Mouse (Mus musculus) T-cell, adult 66 days (primary cell): ENCODE measurements around the gene Tmprss9. TPM values are rescaled to one million over a fixed set of nuclear protein-coding genes. Genes with fewer than 3 reads are reported as not detected.

Experiments used
- total RNA-seq, 2 experiments: library from RNA; stranded (reverse); gene quantifications; 3 replicates in 1 of 2; 4 replicates in 1 of 2; pipeline ENCODE4 v1.2.4; 2023

Gene Tmprss9
- not detected for total RNA-seq

GRCm38 (mm10) chr10:80871581-80871980 lies at the start of gene Tmprss9:
Gene Tmprss9, plus strand, starts transcription at chr10:80871848.

DNA sequence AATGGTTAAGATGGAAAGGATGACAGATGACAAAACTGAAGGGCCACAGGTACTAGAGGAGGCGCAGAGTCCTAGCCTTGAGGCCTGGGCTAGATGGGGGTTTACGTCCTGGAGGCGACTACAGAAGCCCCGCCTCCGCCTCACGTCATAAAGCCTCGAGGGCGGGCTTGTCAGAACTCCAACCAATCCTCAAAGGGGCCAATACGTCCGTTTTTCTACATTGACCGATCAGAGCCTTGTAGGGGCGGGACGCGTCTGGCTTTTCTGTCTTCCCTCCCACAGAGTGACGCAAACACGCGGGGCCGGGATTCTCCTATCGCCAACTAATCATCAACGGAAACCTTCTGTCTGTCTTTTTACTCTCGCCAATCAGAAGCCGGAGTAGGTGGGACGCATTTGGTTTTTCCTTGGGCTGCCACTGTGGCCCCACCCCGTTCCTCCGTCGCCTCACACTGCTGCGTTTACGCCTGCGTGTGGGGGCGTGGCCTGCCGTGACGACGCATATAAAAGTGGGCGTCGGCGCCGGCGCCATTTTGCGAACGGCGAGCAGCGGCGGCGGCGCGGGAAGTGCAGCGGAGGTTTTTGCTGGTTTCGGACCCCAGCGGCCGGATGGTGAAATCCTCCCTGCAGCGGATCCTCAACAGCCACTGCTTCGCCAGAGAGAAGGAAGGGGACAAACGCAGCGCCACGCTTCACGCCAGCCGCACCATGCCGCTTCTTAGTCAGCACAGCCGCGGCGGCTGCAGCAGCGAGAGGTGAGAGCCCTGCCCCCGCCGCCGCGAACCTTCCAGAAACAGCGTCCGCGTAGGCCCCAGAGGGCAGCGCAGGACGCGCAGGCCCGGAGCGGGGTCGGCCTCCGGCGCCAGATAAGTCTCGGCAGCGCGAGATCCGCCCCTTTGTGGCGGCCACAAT lies 45.2 kb upstream of the Tmprss9 start, which contains the start of gene Oaz1:
TSS of gene Oaz1 (plus strand) at position 506 of the 912 bp plus-strand sequence.

GRCm38 (mm10) chr10:80843931-80844547 lies 27.6 kb upstream of the Tmprss9 start, which contains the start of gene Lingo3:
Gene Lingo3, minus strand, starts transcription at chr10:80844039.

DNA sequence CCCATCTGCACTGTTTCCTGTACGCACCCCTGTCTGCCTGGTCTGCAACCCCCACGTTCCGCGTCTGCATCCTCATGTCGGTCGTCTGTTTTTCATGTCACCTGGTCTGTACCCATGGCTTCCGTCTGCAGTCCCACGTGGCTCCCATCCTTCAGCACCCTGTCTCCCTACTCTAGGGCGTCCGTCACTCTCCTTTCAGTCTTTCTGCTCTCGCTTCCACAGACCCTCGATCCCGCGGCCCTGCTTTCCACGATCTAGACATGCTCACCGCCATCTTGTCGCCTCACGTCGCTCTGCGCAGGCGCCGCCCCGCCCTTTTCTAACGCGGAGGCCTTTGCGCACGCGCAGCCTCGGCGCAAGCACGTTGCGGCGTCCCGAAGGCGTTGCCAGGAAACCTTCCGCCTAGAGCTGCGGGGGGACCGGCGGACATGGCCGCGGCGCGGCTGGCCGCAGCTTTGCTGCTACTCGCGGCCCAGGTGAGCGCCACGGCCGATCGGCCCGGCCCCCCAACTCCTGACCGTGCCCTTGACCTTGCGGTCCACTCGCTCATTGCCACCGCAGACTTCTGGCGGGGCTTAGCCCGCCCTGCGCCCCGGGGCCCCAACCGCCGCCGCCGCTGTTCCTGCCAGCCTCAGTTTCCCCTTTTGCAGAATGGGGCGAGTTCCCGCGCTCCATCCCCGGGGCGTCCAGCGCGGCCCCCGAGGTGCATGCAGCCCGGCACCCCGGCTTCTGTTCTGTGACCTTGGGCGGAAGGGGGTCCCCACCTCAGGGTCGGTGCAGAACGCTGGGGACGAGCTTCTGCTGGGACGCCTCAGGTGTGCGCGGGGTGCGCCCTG lies 16.5 kb upstream of the Tmprss9 start, which contains the start of the genes Lsm7 and Sppl2b:
TSS of gene Lsm7 (minus strand) at position 297 of the 836 bp plus-strand sequence.
TSS of gene Sppl2b (plus strand) at position 363 of the 836 bp plus-strand sequence.

DNA sequence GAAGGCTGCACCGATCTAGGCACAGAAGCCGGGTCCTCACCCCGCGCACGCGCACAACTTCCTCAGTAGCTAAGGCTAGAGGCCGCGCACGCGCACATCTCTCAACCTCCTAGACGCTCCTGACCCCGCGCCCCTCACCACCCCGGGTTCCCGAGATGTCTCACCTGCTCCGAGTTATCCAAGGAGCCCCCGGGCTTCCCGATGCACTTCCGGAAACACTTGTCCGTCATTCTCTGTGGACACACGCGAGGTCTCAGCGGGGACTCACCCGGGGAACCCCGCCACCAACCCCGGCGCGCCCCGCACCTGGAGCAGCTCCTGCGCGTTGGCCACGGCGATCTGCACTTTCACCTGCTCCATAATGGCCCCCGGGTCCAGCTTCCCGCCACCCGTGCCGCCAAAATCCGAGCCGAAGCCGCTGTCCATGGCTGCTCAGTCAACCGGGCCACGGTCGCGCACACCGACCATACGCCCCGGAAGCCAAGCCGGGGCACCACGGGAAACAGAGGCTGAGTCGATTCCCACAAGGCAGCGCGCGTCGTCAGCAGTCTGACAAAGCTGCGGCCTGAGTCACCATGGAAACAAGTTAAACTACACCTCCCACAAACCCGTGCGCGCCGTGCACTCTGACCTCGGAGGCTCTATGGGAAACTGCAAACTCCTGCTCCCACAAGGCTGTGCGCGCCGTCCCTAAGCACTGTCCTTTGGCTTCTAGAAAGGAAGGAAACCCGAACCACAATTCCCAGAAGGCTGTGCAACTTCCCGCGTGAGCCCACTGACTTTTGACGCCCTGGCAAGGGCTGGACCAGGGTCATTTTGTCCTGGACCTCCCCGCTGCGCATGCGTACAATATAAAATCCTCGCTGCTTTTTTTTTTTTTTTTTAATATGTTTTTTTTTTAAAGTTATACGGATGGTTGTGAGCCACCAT lies 28.9 kb downstream of the Tmprss9 start, which contains the start of gene Timm13:
TSS of gene Timm13 (minus strand) at position 652 of the 930 bp plus-strand sequence.

GRCm38 (mm10) chr10:80917779-80918434 lies 46.3 kb downstream of the Tmprss9 start, which contains the start of gene Lmnb2:
Gene Lmnb2, minus strand, starts transcription at chr10:80918245.

GRCm38 (mm10) chr10:80929299-80930226 lies 57.9 kb downstream of the Tmprss9 start, which contains the start of gene Gadd45b:
Gene Gadd45b, plus strand, starts transcription at chr10:80930073.

Other genes starting within 250 kb of the Tmprss9 start
- gene Csnk1g2, start 249.0 kb upstream of the Tmprss9 start, total RNA-seq = 100 to 1,000 TPM; 212 to 215 TPM
- 10 to 100 TPM; 26.6 to 27.7 TPM for gene Btbd2, start 214.8 kb upstream of the Tmprss9 start, total RNA-seq
- gene Mknk2, start 193.7 kb upstream of the Tmprss9 start, total RNA-seq = 100 to 1,000 TPM; 280 to 313 TPM
- gene Mob3a, start 169.9 kb upstream of the Tmprss9 start, total RNA-seq = 100 to 1,000 TPM; 151 to 180 TPM
- 10 to 100 TPM; 56.2 to 88.3 TPM for gene Izumo4, start 169.7 kb upstream of the Tmprss9 start, total RNA-seq
- 100 to 1,000 TPM; 144 to 150 TPM for gene Ap3d1, start 129.6 kb upstream of the Tmprss9 start, total RNA-seq
- 10 to 100 TPM; 69.9 to 73.5 TPM for gene Dot1l, start 116.6 kb upstream of the Tmprss9 start, total RNA-seq
- gene Sf3a2, start 73.7 kb upstream of the Tmprss9 start, total RNA-seq = 10 to 100 TPM; 76.4 to 85.9 TPM
- 100 to 1,000 TPM; 133 to 134 TPM for gene Plekhj1, start 73.2 kb upstream of the Tmprss9 start, total RNA-seq
- 1 to 10 TPM; 2.0 to 3.3 TPM for gene Amh, start 66.6 kb upstream of the Tmprss9 start, total RNA-seq
- gene Jsrp1, start 58.4 kb upstream of the Tmprss9 start, total RNA-seq = not detected
- 100 to 1,000 TPM; 571 to 578 TPM for gene Oaz1, start 45.2 kb upstream of the Tmprss9 start, total RNA-seq
- not detected for gene Lingo3, start 27.8 kb upstream of the Tmprss9 start, total RNA-seq
- 10 to 100 TPM; 37.9 to 40.3 TPM for gene Lsm7, start 16.6 kb upstream of the Tmprss9 start, total RNA-seq
- gene Sppl2b, start 16.6 kb upstream of the Tmprss9 start, total RNA-seq = 10 to 100 TPM; 33.5 to 37.7 TPM
- 10 to 100 TPM; 58.6 to 63.8 TPM for gene Timm13, start 29.1 kb downstream of the Tmprss9 start, total RNA-seq
- gene Lmnb2, start 46.4 kb downstream of the Tmprss9 start, total RNA-seq = 10 to 100 TPM; 14.0 to 15.8 TPM
- gene Gadd45b, start 58.2 kb downstream of the Tmprss9 start, total RNA-seq = 10 to 100 TPM; 21.4 to 31.5 TPM
- not detected for gene Gng7, start 143.1 kb downstream of the Tmprss9 start, total RNA-seq
- not detected for gene Diras1, start 153.8 kb downstream of the Tmprss9 start, total RNA-seq
- 10 to 100 TPM; 18.7 to 21.2 TPM for gene Slc39a3, start 165.6 kb downstream of the Tmprss9 start, total RNA-seq
- 10 to 100 TPM; 47.1 to 52.0 TPM for gene Sgta, start 188.3 kb downstream of the Tmprss9 start, total RNA-seq
- gene Thop1, start 198.2 kb downstream of the Tmprss9 start, total RNA-seq = 10 to 100 TPM in 1 of 2 experiments, 1 to 10 TPM in 1; 9.4 to 11.5 TPM
- gene Creb3l3, start 227.0 kb downstream of the Tmprss9 start, total RNA-seq = not detected
- gene Map2k2, start 234.1 kb downstream of the Tmprss9 start, total RNA-seq = 100 to 1,000 TPM; 134 to 145 TPM